Mouse (Mus musculus): ENCODE results near the gene Pde8b. TPM values are rescaled to one million over a fixed set of nuclear protein-coding genes. Genes with fewer than 3 reads are reported as not detected.

The Pde8b gene
- polyA plus RNA-seq (2012; rRNA removed), result 7.4 and 9.0 TPM in 2 replicates

- DNase-seq (ENCODE audit: low read depth, low spot score), result no peak
- WGBS, result 4% methylated on average over 37 of the region's 37 CpGs
Measured at GRCm38 (mm10) chr13:95249511-95250456, at the start of gene Pde8b. Gene Pde8b, minus strand, starts transcription at chr13:95250336.

- 88% methylated on average over 4 of the region's 4 CpGs for WGBS
- no peak for DNase-seq (ENCODE audit: low read depth, low spot score)
Measured at GRCm38 (mm10) chr13:95291983-95292382, 41.8 kb upstream of the Pde8b start.

GRCm38 (mm10) chr13:95288027-95288426, 37.9 kb upstream of the Pde8b start:
- 49% methylated on average over 7 of the region's 7 CpGs for WGBS
- no peak for DNase-seq (ENCODE audit: low read depth, low spot score)

GRCm38 (mm10) chr13:95286989-95287388, 36.9 kb upstream of the Pde8b start:
- no peak for DNase-seq (ENCODE audit: low read depth, low spot score)
- WGBS, result 2% methylated on average over 7 of the region's 7 CpGs

GRCm38 (mm10) chr13:95281740-95282673, 31.9 kb upstream of the Pde8b start:
- WGBS, result 16% methylated on average over 6 of the region's 7 CpGs
- DNase-seq (ENCODE audit: low read depth, low spot score), result no peak

GRCm38 (mm10) chr13:95278426-95279025, 28.4 kb upstream of the Pde8b start:
- no peak for DNase-seq (ENCODE audit: low read depth, low spot score)
- WGBS, result 80% methylated on average over 4 of the region's 4 CpGs

- 88% methylated on average over 5 of the region's 5 CpGs for WGBS
- DNase-seq (ENCODE audit: low read depth, low spot score), result no peak
Measured at GRCm38 (mm10) chr13:95264691-95265090, 14.6 kb upstream of the Pde8b start.

GRCm38 (mm10) chr13:95260886-95261789, 11.0 kb upstream of the Pde8b start:
- DNase-seq (ENCODE audit: low read depth, low spot score), result no peak
- WGBS, result 49% methylated on average over 9 of the region's 9 CpGs

- no peak for DNase-seq (ENCODE audit: low read depth, low spot score)
- WGBS, result 25% methylated on average over 1 of the region's 1 CpGs
Measured at GRCm38 (mm10) chr13:95260391-95260790, 10.3 kb upstream of the Pde8b start.

GRCm38 (mm10) chr13:95257083-95257482, 6.9 kb upstream of the Pde8b start:
- 92% methylated on average over 6 of the region's 6 CpGs for WGBS
- DNase-seq (ENCODE audit: low read depth, low spot score), result no peak

GRCm38 (mm10) chr13:95255083-95255482, 4.9 kb upstream of the Pde8b start:
- 44% methylated on average over 3 of the region's 3 CpGs for WGBS
- DNase-seq (ENCODE audit: low read depth, low spot score), result no peak

GRCm38 (mm10) chr13:95243026-95243425, 7.1 kb downstream of the Pde8b start:
- DNase-seq (ENCODE audit: low read depth, low spot score), result no peak
- 42% methylated on average over 2 of the region's 2 CpGs for WGBS

- 95% methylated on average over 2 of the region's 2 CpGs for WGBS
- DNase-seq (ENCODE audit: low read depth, low spot score), result no peak
Measured at GRCm38 (mm10) chr13:95237488-95237887, 12.6 kb downstream of the Pde8b start.

- WGBS, result 71% methylated on average over 8 of the region's 8 CpGs
- no peak for DNase-seq (ENCODE audit: low read depth, low spot score)
Measured at GRCm38 (mm10) chr13:95235261-95235660, 14.9 kb downstream of the Pde8b start.

- WGBS, result 85% methylated on average over 8 of the region's 8 CpGs
- DNase-seq (ENCODE audit: low read depth, low spot score), result no peak
Measured at GRCm38 (mm10) chr13:95231366-95232138, 18.6 kb downstream of the Pde8b start.

GRCm38 (mm10) chr13:95230326-95230725, 19.8 kb downstream of the Pde8b start:
- no peak for DNase-seq (ENCODE audit: low read depth, low spot score)
- 25% methylated on average over 1 of the region's 1 CpGs for whole genome bisulfite sequencing

- no peak for DNase-seq (ENCODE audit: low read depth, low spot score)
- WGBS, result 81% methylated on average over 2 of the region's 2 CpGs
Measured at GRCm38 (mm10) chr13:95224491-95224890, 25.6 kb downstream of the Pde8b start.

GRCm38 (mm10) chr13:95223427-95223772, 26.7 kb downstream of the Pde8b start:
- 64% methylated on average over 2 of the region's 2 CpGs for WGBS
- no peak for DNase-seq (ENCODE audit: low read depth, low spot score)

Data from large intestine, adult 2 months (tissue).